Mouse (Mus musculus) olfactory bulb, adult 2 months (tissue): ENCODE data around the gene 5430402E10Rik. TPM values are rescaled to one million over a fixed set of nuclear protein-coding genes. Genes with fewer than 3 reads are reported as not detected.
"Not testable (repeated sequence)": the region's sequence is repeated elsewhere in the genome, so short reads cannot be mapped to it uniquely, and the experiment has no call there.

Experiments
- H3K27ac ChIP-seq: fragments of 200-500 bp; 2 replicates; pipeline ENCODE4 v1.5.1; 2012; ENCODE audit warnings: low read depth, low read length; ENCODE audit not compliant: insufficient read depth
- H3K4me1 ChIP-seq: fragments of 200-500 bp; 2 replicates; pipeline ENCODE4 v1.6.1; 2012; ENCODE audit warnings: low read length; ENCODE audit not compliant: control insufficient read depth, insufficient read depth
- H3K4me3 ChIP-seq: fragments of 200-500 bp; 2 replicates; pipeline ENCODE4 v1.5.1; 2012; ENCODE audit warnings: mild to moderate bottlenecking, low read depth, low read length, moderate library complexity; ENCODE audit not compliant: insufficient read depth
- WGBS: fragments of 180-500 bp; shearing (Covaris S2); methylation state at CpG from one replicate; pipeline ENCODE4 v1.1.7; 2018; 5-methylcytosine and 5-hydroxymethylcytosine counted together
- polyA plus RNA-seq: library from polyadenylated mRNA; stranded (reverse); fragments of >200 nt; gene quantifications from 2 replicates; pipeline ENCODE4 v1.2.4, GENCODE M21; 2012; ENCODE audit warnings: low replicate concordance; ENCODE audit not compliant: missing spikeins, insufficient read depth, insufficient read length

5430402E10Rik gene
- not detected in 2 replicates for polyA plus RNA-seq

DNA sequence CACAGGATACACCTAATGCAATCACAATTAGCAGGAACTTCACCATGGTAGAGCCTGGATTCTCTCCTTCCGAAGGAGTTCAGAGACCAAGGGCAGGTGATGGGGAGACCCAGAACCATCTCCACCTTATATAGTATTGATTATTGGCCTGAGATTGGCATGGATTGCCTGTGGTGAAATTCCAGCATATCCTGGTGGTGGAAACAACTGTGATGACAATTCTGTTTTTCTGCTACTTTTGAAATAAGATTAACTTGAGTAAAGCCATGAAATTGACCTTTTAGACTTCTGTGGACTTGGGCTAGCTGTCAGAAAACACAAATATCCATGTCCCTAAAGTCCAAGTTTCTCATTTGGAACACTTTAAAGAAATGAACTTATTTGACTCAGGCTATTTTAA lies at the start of gene 5430402E10Rik:
Gene 5430402E10Rik (minus strand): TSS at position 101 of the 400 bp plus-strand sequence.
- not testable (repeated sequence) for H3K4me1 ChIP-seq, H3K4me3 ChIP-seq, H3K27ac ChIP-seq
- WGBS, result 100% methylated on average over 1 of the region's 1 CpGs

DNA sequence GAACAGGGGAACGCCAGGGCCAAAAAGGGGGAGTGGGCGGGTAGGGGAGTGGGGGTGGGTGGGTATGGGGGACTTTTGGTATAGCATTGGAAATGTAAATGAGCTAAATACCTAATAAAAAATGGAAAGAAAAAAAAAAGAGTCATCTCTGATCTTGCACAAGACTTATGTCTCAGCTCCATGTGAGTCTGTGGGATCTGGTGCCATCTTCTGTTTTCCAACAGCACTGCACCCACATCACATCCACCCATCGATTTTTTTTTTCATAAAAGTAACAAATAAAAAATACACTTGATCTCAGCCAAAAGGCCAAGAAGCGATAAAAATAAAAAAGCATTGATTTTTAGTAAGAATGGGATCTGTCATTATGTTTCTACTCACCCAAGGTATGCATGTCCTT lies 44.8 kb downstream of the 5430402E10Rik start:
- H3K4me3 ChIP-seq, H3K27ac ChIP-seq, H3K4me1 ChIP-seq: not testable (repeated sequence)
- WGBS, result 52% methylated on average over 2 of the region's 4 CpGs

Other genes starting within 250 kb of the 5430402E10Rik start
- gene Prkx, start 128.8 kb downstream of the 5430402E10Rik start, polyA plus RNA-seq, result not detected in 2 replicates
- not detected in 2 replicates for gene Pbsn, start 71.4 kb downstream of the 5430402E10Rik start, polyA plus RNA-seq
- not detected in 2 replicates for gene Gm14744, start 60.3 kb downstream of the 5430402E10Rik start, polyA plus RNA-seq
- not detected in 2 replicates for gene Obp1a, start 166.3 kb upstream of the 5430402E10Rik start, polyA plus RNA-seq
- not detected in 2 replicates for gene Gm5938, start 200.4 kb upstream of the 5430402E10Rik start, polyA plus RNA-seq